Mouse (Mus musculus) left cerebral cortex, postnatal 14 days (tissue): Measurements from ENCODE around the gene Dyrk1a. TPM values are rescaled to one million over a fixed set of nuclear protein-coding genes. Genes with fewer than 3 reads are reported as not detected.

Source experiments
- DNase-seq, 2 experiments: peaks; one replicate each; pipeline ENCODE4 v3.0.0; 2021 to 2022; ENCODE audit warnings: low spot score in 2 of 2, mixed read lengths in 1 of 2
- intact Hi-C: fragments of 180-260 bp; cut with DNase I; formaldehyde crosslinking; loops from one replicate; pipeline ENCODE4 v1.15.1; 2025
- total RNA-seq, 2 experiments: library from RNA; stranded (reverse); gene quantifications; 2 replicates each; pipeline ENCODE4 v1.2.3; 2021

Dyrk1a gene
- total RNA-seq, 2 experiments from 2014 or later: 87.3 to 91.2 TPM

GRCm38 (mm10) chr16:94729236-94729635, 159.4 kb downstream of the Dyrk1a start:
- intact Hi-C loops: loop anchor here (10.0 kb wide), 1 partner anchor 266 kb away; the partner anchor contains the start of gene Kcnj6
- DNase-seq: no peak

- DNase-seq: no peak
- intact Hi-C loops: no loop called here
Measured at GRCm38 (mm10) chr16:94731027-94731426, 161.2 kb downstream of the Dyrk1a start.

- intact Hi-C loops: no loop called here
- DNase-seq: no peak
Measured at GRCm38 (mm10) chr16:94735472-94735871, 165.7 kb downstream of the Dyrk1a start.

GRCm38 (mm10) chr16:94736462-94737358, 166.9 kb downstream of the Dyrk1a start:
- intact Hi-C loops: no loop called here

GRCm38 (mm10) chr16:94737359-94737687, 167.5 kb downstream of the Dyrk1a start:
- DNase-seq: no peak
- intact Hi-C loops: no loop called here

More at GRCm38 (mm10) chr16:94736462-94737358, 166.9 kb downstream of the Dyrk1a start:
- no peak for DNase-seq

GRCm38 (mm10) chr16:94743853-94744501, 174.2 kb downstream of the Dyrk1a start:
- intact Hi-C loops: no loop called here
- no peak for DNase-seq

GRCm38 (mm10) chr16:94745016-94745415, 175.2 kb downstream of the Dyrk1a start:
- intact Hi-C loops: no loop called here
- peak in 1 of 2 experiments; percentile 26 for DNase-seq

Other genes starting within 250 kb of the Dyrk1a start
- gene Ripply3, start 241.6 kb upstream of the Dyrk1a start, total RNA-seq: under 1 TPM; 0.21 to 0.22 TPM
- 100 to 1,000 TPM; 802 to 810 TPM for gene Ttc3, start 199.4 kb upstream of the Dyrk1a start, total RNA-seq
- 10 to 100 TPM; 42.0 to 44.8 TPM for gene Pigp, start 198.2 kb upstream of the Dyrk1a start, total RNA-seq
- 10 to 100 TPM; 28.4 to 31.0 TPM for gene Vps26c, start 43.2 kb upstream of the Dyrk1a start, total RNA-seq